Mouse (Mus musculus): ENCODE results near the gene Mier2.

The Mier2 gene

DNA sequence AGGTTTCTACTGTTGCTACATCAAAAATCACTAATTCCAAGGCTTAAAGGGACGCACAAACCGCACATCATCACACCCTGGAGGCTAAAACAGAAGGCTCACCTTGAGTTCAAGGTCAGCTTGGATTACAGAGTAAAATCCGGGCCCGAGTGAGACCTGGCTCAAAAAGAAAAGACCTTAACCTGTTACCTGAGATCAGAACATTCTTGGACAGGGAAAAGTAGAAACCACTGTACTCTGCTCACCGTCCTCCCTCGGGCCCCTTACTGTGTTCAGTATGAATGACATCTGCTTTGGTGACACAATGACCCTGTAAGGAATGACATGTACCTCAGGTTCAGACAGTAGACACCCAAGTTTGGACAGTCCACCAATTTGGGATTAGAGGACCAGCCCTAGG is 19.8 kb upstream of the Mier2 start:
- no peak for DNase-seq (ENCODE audit: low spot score)

DNA sequence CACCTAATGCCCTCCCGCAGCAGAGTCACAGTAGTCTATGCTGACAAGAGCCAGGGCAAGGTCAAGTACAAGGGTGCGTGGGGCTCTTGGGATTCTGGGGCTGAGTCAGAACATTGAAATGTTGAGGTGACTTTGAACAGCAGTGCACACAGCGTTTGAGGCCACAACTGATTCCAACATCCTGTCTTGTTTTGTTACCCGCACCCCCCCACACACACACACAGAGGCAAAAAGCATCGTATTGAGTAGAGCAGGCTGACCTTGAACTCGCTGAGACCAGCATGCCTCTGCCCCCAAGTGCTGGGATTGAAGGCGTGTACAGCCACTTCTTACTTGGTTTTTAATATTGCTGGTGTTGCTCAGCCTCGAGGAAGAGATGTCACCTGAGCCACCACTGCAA is 19.4 kb upstream of the Mier2 start:
- peak; percentile 32 for DNase-seq (ENCODE audit: low spot score)

DNA sequence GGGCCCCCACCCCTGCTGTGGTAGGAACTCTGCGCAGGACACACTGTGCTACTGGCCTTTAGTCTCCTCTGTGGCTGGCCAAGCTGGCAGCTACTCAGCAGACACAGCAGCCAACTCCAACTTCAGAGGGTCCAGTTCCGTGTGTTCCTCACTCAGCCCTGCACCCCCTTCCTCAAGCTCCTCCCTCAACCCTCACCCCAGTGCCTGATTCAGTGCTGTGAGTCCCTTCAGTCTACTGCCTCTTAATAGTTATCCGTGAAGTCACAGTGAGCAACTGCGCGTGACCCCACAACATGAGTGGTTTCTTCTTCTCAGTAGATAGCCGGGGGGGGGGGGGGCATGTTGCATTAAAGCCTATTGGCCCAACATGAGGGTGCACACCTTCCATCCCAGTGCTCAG is 18.6 kb upstream of the Mier2 start:
- peak; percentile 33 for DNase-seq (ENCODE audit: low spot score)

DNA sequence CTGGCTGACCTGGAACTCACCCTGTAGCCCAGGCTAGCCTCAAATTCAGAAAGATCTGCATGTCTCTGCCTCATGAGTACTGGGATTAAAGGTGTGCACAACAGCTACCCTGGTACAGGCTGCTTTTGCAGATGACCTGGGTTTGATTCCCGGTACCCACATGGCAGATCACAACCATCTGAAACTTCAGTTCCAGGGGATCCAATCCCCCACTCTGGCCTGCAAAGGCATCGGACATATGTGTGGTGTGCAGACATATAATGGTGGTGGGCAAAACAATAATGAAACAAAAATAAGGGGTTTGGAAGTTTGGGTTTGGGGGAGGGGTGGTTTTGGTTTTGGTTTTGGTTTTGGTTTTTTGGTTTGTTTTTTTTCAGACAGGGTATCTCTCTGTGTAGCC is 16.3 kb upstream of the Mier2 start:
- peak; percentile 19 for DNase-seq (ENCODE audit: low spot score)

DNA sequence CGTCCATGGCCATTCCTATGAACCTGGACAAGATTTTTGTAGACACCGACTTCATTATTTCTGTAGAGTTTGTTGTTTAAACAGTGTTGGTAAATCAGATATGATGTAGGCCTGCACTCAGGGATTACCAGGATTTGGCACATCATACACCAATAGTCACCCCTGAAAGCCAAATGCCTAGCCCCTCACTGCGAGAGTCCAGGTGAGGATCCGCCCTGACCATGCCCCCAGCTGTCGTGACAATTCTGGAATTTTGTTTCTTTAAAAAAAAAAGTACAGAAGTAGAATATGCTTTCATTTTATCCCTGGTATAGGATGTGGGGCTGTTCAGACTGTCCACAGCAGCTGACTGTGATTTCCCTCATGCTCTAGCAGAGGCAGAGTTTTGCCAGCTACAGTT is 14.9 kb upstream of the Mier2 start:
- DNase-seq (ENCODE audit: low spot score) = no peak

DNA sequence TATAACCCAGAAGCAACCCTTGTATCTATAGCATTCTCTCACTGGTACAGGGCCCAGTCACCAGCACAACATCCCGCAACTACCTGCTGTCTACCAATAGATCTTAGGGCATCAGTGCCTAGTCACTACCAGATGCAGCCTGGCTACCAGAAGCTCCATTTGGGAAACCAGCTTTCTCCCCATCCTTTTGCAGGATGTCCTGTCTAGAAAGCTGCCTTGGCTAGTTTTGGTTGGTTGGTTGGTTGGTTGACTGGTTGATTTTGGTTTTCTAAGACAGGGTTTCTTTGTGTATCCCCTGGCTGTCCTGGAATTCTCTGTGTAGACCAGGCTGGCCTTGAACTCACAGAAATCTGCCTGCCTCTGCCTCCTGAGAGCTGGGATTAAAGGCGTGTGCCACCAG is 4.7 kb upstream of the Mier2 start:
- DNase-seq (ENCODE audit: low spot score) = no peak

DNA sequence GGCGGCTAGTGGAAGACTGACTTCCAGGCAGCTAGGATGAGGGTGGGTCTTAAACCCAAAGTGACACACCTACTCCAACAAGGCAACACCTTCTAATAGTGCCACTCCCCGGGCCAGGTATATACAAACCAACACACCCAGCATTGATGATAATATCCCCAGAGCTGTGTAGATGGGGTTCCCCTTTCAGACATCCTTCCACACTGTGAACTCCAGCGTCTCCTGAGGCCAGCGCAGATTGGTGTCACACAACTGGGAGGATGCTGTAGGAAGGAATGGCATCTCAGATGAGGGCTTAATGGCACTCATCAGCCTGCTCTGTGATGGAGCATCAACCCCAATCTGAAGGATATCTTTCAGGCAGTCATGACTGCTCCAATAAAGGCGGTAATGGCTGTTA is 2.5 kb upstream of the Mier2 start:
- peak; percentile 25 for DNase-seq (ENCODE audit: low spot score)

DNA sequence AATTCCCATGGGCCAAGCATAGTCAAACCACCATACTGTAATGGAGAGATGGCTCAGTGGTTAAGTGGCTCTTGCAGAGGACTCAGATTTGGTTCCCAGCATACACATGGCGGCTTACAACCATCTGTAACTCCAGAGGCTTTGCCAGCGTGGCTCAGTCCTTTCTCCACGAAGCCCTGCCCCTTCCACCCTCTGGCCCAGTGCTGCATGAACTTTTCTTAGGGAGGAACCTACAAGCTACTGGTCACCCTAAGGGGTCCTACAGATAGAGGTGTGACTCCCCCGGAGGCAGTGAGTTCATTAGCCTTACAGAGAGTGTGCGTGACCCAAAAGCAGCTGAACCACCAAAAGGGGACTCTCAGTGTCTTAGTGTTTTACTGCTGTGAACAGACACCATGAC is 2.0 kb upstream of the Mier2 start:
- DNase-seq (ENCODE audit: low spot score) = peak; percentile 36

DNA sequence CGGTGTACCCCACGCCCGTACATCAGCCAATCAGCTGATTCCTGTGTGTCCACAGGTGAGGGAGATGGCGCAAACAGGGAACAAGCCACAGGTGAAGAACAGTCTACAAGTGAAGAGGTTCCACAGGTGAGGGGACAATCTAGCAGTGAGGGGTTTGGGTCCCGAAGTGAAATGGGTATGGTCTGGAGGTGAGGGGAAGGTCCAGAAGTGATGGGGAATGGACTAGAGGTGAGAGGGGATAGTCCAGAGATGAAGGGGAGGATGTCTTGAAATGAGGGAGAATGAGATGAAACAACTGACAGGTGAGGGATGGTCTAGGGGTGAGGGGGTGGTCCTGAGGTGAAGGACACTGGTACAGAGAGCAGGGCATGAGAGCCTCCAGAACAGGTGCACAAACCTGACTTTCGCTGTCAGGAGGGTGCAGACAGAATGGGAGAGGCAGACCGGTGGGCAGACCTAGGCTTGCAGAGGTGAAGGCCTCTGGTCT is 282 bp upstream of the Mier2 start:
- DNase-seq (ENCODE audit: low spot score) = peak; percentile 41

DNA sequence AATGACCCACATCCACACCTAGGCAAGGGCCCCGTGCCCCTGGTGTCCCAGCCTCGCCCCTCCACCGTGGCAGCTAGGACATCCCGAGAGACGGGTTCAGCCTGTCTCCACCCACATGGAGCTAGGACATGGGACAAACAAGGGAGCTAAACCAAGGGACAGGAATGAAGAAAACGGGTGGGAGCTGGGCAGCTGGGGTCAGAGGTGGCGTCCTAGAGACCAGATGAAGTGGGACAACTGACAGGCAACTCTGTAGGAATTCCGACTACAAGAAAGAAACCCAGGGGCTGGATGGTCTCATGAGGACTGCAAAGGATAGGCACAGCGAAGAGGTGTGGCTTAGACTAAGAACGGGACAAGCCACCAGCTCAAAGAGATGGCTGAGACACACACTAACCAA is 1.3 kb downstream of the Mier2 start:
- DNase-seq (ENCODE audit: low spot score) = peak; percentile 46

DNA sequence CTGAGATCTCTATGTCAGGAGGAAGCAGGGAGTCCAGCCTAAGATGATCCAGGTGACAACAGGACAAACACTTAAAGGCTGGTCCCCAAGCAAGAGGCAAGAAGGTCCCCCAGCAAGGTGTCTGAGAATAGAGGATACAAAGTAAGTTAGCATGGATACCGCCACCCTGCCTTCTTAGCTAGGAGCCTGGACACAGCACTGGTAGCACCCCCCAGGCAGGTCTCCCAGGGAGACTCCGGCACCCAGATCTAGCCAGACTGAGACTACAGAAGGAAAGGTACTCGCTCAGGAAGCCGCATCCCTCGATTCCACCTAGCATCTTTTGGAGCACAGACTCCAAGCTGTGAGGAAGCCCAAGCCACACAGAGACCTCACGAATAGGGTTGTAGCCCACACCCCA is 1.8 kb downstream of the Mier2 start:
- peak; percentile 41 for DNase-seq (ENCODE audit: low spot score)

DNA sequence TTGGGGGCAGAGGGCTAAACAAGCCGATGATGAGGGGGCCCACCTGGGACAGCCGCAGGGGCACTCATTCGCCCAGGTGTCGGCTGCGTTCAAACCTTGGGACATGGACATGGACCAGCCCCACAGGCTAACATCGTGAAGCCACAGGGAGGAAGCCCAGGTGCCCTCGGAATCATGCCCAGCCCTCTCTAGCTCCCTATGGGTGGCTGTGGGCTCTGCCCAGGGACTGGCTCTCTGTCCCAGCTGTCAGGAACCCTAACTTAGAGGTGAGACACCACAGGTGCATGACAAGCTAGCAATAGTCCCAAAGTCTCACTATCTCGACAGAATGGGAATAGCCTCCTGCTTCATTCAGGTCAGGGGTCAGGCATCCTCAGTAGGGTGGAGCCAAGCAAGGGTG is 2.5 kb downstream of the Mier2 start:
- peak; percentile 40 for DNase-seq (ENCODE audit: low spot score)

DNA sequence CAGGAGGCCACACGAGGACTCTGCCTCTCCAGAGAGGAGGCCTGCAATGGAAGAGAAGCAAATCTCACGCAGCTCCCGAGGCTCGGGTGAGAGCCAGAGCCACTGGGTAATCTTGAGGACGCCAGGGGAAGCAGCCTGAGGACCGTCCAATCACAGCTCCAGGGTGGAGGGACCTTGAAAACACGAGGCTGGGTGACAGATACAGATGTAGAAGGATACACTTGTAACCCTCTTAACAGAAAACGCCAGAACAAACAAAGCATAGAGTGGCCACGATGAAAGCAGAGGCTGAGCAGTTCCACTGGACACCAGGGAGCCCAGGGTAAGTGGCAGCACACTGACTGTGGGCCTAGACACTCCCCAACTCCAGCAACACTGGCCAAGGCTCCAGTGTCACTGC is 4.6 kb downstream of the Mier2 start:
- DNase-seq (ENCODE audit: low spot score) = peak; percentile 61

DNA sequence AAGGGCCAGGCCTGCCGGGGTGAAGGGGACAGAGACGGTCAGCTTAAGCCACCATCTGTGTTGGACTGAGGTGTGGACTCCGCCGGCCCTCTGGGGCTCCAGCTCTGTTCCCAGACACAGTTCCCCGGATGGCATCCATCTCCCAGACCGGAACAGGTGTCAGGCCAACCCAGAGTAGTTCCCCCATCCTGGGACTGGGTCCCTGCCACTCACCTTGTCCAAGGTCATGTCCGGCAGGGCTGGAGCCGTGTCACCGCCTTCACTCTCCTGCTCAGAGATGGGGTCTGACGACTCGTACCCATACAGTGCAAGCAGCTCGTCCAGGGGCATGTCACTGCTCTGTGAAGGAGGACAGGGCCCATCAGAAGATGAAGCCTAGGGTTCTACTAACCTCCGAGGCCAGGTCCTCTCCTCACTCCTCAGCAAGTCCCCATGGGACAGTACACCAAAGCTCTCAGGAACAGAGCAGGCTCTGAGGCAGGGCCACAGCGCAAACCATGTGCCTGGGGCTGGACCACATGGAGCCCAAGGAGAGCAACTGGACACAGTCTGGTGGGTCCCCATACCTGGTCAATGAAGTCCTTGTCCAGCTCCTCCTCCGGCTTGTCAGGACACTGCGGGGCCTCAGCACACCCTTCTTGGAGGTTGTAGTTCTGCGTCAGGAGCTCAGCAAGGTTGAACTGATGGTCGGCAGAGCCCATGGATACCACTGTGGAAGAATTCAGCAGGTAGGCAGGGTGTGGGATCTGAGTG is 5.9 kb downstream of the Mier2 start:
- DNase-seq (ENCODE audit: low spot score) = peak; percentile 39

DNA sequence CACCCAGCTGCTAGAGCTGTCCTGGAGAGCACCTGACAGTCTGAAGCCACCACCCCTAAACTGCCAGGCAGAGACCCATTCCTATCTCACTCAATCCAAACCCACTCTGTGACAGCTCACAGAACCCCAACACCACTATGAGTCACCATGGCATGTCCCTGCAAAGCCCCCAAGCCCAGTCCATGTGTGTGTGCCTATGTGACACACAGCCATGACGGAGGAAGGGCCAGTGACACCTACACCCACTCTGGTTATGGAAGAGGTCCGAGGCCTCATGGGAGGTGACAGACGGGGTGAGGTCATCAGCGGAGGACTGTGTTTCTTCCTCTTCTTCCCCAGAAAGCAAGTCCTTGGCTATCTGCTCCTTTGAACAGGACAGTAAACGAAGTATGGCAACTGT is 6.5 kb downstream of the Mier2 start:
- DNase-seq (ENCODE audit: low spot score) = peak; percentile 35

DNA sequence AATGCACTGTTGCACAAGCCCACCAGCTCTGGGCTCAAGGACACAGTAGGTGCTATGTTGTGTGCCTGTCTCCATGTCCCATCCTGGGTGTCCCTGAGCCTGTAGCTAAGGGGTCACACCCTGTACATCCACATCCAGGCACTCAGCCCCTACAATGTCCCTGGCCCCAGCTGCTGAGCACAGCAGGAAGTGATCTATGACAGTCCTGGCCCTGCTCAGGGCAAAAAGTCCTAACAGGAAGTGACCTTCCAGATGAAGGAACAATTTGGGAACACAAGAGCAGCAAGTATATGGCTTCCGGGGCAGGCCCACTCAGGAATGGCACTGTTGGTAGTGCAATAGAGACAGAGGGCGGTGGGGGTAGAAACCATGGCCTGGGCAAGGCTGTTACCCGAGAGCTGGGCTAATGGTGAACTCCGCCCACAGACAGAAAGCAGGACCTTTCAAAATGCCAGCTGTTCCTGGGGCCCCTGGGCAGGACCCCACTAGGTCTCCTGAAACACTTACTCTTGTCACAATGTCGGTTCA is 7.8 kb downstream of the Mier2 start:
- peak; percentile 36 for DNase-seq (ENCODE audit: low spot score)

DNA sequence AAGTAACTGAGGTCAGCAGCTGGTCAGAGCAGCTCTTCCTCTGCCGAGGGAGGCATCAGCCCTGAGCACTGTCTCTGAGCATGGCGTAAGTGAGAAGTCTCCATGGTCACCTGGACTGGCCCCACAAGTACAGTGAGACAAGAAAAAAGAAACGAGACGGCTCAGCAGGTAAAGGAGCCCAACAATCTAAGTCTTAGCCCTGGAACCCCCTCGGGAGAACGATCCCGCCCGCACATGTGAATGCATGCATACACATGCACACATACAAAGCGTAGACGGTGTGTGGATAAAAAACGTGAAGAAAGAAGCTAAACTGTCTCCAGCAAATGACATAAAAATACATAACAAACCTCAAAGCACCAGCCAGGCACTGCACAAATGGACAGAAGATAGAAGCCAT is 8.5 kb downstream of the Mier2 start:
- DNase-seq (ENCODE audit: low spot score) = peak; percentile 30

DNA sequence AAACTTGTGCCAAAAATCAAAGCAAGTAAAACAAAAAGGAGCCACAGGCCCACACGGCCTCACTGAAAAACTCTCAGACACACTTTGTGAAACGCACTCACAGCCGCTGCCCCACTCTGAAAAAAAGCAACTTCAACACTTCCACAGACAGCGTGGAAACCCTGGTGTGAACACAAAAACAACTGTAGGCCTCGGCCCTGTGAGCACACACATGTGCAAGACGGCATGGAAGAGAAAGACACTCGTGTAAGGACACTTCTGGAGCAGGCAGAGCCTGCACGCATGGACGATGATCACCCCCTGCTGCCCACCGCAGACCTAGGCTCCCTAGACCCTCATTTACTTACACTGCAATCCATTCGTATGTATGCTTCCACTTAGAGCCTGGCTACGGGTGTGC is 9.1 kb downstream of the Mier2 start:
- DNase-seq (ENCODE audit: low spot score) = peak; percentile 35

DNA sequence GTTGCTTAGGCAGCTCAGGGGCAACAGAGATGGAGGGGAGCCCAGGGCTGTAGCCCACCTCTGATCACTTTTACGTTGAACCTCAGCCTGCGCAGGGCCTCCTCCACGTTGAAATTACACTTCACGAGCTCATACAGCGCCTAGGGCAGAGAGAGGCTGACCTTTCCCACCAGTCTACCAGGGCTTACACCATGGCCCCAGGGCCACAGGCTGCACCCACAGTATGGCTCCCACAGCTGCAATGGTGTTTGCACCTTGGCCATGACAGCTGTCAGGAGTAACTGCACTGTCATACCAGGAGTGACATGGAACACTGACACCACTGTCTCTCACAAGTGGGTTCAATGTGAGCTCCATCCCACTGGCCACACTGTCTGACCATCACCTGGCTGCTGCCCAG is 10.4 kb downstream of the Mier2 start:
- DNase-seq (ENCODE audit: low spot score) = peak; percentile 28

DNA sequence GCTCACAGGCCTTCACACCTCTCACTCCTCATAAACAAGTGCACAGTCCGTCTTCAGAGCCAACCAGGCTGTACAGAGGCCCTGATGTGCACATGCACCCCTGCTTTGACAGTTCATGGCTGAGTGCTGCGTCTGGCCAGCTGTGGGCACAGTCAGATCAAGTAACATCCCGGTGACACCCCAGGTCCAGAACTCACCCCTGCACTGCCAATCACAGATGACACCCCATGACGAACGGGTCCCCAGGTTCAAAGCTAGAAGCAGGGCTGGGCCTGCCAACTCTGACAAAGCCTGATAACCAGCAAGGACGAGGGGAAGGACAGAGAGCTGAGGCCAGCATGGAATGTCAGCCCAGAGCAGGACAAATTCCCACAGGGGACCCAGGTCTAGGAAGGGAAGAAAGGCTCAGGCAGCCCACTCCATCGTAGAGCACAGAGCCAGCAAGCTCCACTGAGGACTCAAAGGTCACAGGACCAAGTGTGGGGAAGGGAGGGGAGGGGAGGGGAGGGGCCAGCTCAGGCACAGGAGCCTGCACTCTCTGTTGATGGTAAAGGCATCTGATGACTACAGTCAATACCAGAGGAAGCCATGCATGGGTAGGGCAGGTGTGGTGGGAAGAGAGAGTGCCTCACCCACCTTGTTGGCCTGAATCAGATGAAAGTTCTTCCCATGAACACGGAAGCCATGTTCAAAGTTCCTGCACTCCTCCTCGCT is 11.0 kb downstream of the Mier2 start:
- DNase-seq (ENCODE audit: low spot score) = peak; percentile 35

DNA sequence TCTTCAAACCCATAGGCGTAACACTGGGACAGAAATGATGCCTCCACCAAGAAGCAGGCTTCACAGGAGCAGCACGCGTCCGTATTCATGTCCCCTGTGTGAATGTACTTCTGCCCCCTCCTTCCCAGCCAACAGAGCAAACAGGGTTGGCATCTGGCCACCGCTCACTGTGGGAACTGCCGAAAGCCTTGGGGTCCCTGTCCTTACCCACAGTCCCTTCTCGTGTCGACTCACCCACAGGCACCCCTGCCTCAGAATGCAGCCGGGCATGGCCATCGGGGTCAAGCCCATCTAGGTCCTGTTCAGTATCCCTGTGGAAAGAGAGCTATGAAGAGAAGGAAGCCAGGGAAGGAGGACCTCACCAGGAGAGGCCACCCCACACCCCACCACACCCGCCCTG is 12.8 kb downstream of the Mier2 start:
- peak; percentile 49 for DNase-seq (ENCODE audit: low spot score)

DNA sequence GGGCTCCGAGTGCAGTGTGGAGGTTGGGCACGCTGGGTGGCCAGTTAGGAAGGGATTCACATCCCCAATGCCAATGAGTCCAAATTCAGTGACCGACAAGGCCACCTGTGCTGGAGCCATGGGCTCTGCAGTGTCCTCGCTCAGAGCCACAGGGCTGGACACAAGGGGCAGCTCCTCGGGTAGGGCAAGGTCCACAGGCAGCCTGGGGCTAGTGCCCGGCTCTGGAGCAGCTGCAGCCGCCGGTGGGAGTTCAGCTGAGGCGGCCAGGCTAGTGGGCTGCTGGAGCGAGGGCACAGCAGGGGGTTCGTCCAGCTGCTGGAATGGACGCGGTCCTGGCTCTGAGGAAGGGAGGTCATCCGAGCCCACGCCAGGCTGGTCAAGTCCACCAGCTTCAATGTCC is 13.5 kb downstream of the Mier2 start:
- peak; percentile 38 for DNase-seq (ENCODE audit: low spot score)

DNA sequence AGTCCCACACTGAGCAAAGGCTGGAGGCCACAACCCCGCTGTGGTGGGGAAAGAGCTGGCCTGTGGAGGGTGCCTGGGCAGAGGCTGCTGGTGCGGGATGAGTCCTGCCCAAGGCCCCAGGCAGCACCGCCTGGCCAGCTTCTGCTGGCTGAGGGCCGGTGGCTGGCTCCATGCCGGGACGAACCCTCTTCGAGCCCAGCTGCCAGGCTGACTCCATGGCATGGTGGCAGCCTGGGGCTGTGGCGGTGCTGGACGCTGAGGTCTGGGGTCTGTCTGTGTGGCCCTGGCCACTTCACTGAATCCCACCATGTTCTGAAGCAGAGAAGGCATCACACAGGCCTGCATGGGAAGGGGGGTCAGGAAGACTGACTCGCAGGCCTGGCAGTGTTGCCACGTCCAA is 14.3 kb downstream of the Mier2 start:
- peak; percentile 38 for DNase-seq (ENCODE audit: low spot score)

All from testis, postnatal 10 days (tissue).